Mouse (Mus musculus) heart, postnatal 25 days (tissue): ENCODE measurements around the gene Tubb4b. TPM values are rescaled to one million over a fixed set of nuclear protein-coding genes. Genes with fewer than 3 reads are reported as not detected.

ENCODE experiments used
- DNase-seq: peaks from one replicate; pipeline ENCODE4 v3.0.0; 2022; ENCODE audit warnings: low spot score
- intact Hi-C: fragments of 180-260 bp; cut with DNase I; formaldehyde crosslinking; loops from one replicate; pipeline ENCODE4 v1.15.1; 2025
- total RNA-seq, 2 experiments: library from RNA; stranded (reverse); gene quantifications; 2 replicates each; pipeline ENCODE4 v1.2.3; 2021

Gene Tubb4b
- total RNA-seq, 2 experiments from 2014 or later, result 258 to 313 TPM

- no peak for DNase-seq
- intact Hi-C loops, result no loop called here
Observed at GRCm38 (mm10) chr2:25178285-25178972, 46.1 kb downstream of the Tubb4b start.

- intact Hi-C loops, result loop anchor here (2.0 kb wide), 1 partner anchor 15 kb away; no protein-coding TSS in a partner anchor
- DNase-seq, result no peak
Observed at GRCm38 (mm10) chr2:25177685-25178084, 46.8 kb downstream of the Tubb4b start.

DNA sequence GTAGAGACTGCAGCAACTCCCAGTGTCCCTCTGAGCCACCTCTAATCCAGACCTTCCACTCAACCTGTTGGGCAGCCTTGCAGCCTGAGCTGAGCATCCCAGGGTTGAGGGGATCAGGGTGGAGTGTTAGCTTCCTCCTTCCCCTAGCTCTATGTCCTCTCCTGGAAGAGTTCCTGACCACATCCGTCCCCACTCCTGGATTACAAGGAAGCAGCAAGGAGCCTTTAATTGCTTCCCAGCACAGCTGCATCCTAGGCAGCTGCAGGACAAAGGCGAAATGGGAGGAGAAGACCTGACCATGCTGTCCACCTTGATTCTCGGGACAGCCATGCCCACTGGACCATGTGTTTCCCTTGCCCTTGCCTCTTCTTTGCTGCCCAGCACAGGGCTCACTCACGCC, 47.4 kb downstream of the Tubb4b start:
- intact Hi-C loops, result loop anchor here (2.0 kb wide), 1 partner anchor 14 kb away; no protein-coding TSS in a partner anchor
- DNase-seq, result no peak

GRCm38 (mm10) chr2:25176573-25176972, 47.9 kb downstream of the Tubb4b start:
- intact Hi-C loops, result loop anchor here (2.0 kb wide), 1 partner anchor 14 kb away; no protein-coding TSS in a partner anchor
- no peak for DNase-seq

DNA sequence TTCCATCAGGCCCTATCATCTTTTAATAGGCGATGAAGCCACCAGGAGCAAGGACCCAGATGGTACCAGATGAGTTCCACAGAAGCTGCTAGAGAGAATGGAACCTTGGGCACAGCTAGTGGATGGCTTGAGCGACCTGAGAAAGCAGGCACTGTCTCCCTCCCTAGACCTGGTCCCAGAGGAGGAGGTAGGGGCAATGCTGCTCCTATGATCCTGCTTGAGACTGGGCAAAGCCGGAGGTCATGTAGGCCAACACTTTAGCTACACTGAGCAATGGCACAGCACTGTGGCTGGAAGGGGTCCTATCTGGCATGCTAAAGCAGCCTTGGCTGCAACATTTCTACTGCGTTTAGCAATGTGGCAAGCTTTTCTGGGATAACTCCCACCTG, 48.8 kb downstream of the Tubb4b start:
- intact Hi-C loops, result loop anchor here (2.0 kb wide), 1 partner anchor 13 kb away; no protein-coding TSS in a partner anchor
- DNase-seq, result no peak

- intact Hi-C loops, result no loop called here
- DNase-seq, result no peak
Observed at GRCm38 (mm10) chr2:25174866-25175689, 49.4 kb downstream of the Tubb4b start.

- no peak for DNase-seq
- intact Hi-C loops, result no loop called here
Observed at GRCm38 (mm10) chr2:25173821-25174220, 50.7 kb downstream of the Tubb4b start.

GRCm38 (mm10) chr2:25172629-25173028, 51.9 kb downstream of the Tubb4b start:
- intact Hi-C loops, result no loop called here
- no peak for DNase-seq

Other genes with a start within 250 kb of the Tubb4b start
- 100 to 1,000 TPM in 1 of 2 experiments, 10 to 100 TPM in 1; 98.7 to 101 TPM for gene Mrpl41, start 249.6 kb downstream of the Tubb4b start, total RNA-seq
- gene Pnpla7, start 248.7 kb downstream of the Tubb4b start, total RNA-seq, result 10 to 100 TPM; 22.2 to 23.3 TPM
- 10 to 100 TPM; 19.8 to 21.2 TPM for gene Nsmf, start 170.3 kb downstream of the Tubb4b start, total RNA-seq
- not detected for gene Entpd8, start 144.4 kb downstream of the Tubb4b start, total RNA-seq
- not detected for gene Noxa1, start 129.6 kb downstream of the Tubb4b start, total RNA-seq
- gene Nrarp, start 43.9 kb downstream of the Tubb4b start, total RNA-seq, result 10 to 100 TPM in 1 of 2 experiments, 1 to 10 TPM in 1; 7.2 to 11.5 TPM
- 1 to 10 TPM; 4.1 to 4.2 TPM for gene Tor4a, start 27.8 kb downstream of the Tubb4b start, total RNA-seq
- 10 to 100 TPM; 36.1 to 40.6 TPM for gene Nelfb, start 13.2 kb downstream of the Tubb4b start, total RNA-seq
- gene Stpg3, start 10.1 kb downstream of the Tubb4b start, total RNA-seq, result not detected
- gene Fam166a, start 6.0 kb downstream of the Tubb4b start, total RNA-seq, result not detected
- not detected for gene Slc34a3, start 9.7 kb upstream of the Tubb4b start, total RNA-seq
- gene Rnf224, start 12.1 kb upstream of the Tubb4b start, total RNA-seq, result not detected
- under 1 TPM in 1 of 2 experiments, not detected in 1; 0.53 TPM for gene Rnf208, start 17.6 kb upstream of the Tubb4b start, total RNA-seq
- gene Cysrt1, start 17.8 kb upstream of the Tubb4b start, total RNA-seq, result not detected
- gene AL732309.1, start 22.2 kb upstream of the Tubb4b start, total RNA-seq, result 1 to 10 TPM; 1.5 to 1.7 TPM
- gene Tmem203, start 30.7 kb upstream of the Tubb4b start, total RNA-seq, result 10 to 100 TPM; 12.6 to 13.2 TPM
- gene Tprn, start 37.9 kb upstream of the Tubb4b start, total RNA-seq, result 1 to 10 TPM; 3.6 to 6.0 TPM
- 10 to 100 TPM; 36.7 to 40.5 TPM for gene Ssna1, start 47.7 kb upstream of the Tubb4b start, total RNA-seq
- gene Anapc2, start 47.8 kb upstream of the Tubb4b start, total RNA-seq, result 10 to 100 TPM; 38.4 to 40.7 TPM
- gene Tmem210, start 63.4 kb upstream of the Tubb4b start, total RNA-seq, result not detected
- gene Lrrc26, start 65.2 kb upstream of the Tubb4b start, total RNA-seq, result not detected
- not detected for gene Grin1, start 94.5 kb upstream of the Tubb4b start, total RNA-seq
- gene Man1b1, start 107.6 kb upstream of the Tubb4b start, total RNA-seq, result 10 to 100 TPM; 18.0 to 20.9 TPM
- gene Dpp7, start 131.7 kb upstream of the Tubb4b start, total RNA-seq, result 1 to 10 TPM; 3.0 to 3.4 TPM
- 1 to 10 TPM; 4.0 to 6.1 TPM for gene Uap1l1, start 141.0 kb upstream of the Tubb4b start, total RNA-seq
- gene Sapcd2, start 147.6 kb upstream of the Tubb4b start, total RNA-seq, result under 1 TPM; 0.16 to 0.50 TPM
- 10 to 100 TPM; 10.8 to 13.9 TPM for gene Entpd2, start 171.2 kb upstream of the Tubb4b start, total RNA-seq
- gene Npdc1, start 174.6 kb upstream of the Tubb4b start, total RNA-seq, result 10 to 100 TPM; 25.1 to 27.7 TPM
- gene Fut7, start 198.6 kb upstream of the Tubb4b start, total RNA-seq, result under 1 TPM in 1 of 2 experiments, not detected in 1; 0.34 TPM
- 10 to 100 TPM; 31.2 to 36.2 TPM for gene Abca2, start 204.0 kb upstream of the Tubb4b start, total RNA-seq
- 1 to 10 TPM; 2.4 to 3.6 TPM for gene Clic3, start 232.1 kb upstream of the Tubb4b start, total RNA-seq
- 10 to 100 TPM; 17.4 to 20.8 TPM for gene Paxx, start 236.4 kb upstream of the Tubb4b start, total RNA-seq
- 100 to 1,000 TPM; 117 to 160 TPM for gene Ptgds, start 245.3 kb upstream of the Tubb4b start, total RNA-seq